8 mouse cellular contexts compared by ENCODE assay signal in genomic region chr5:149635556-149635955, GRCm38 (mm10). TPM values are rescaled to one million over a fixed set of nuclear protein-coding genes. Genes with fewer than 3 reads are reported as not detected.
DNase-seq lines count a peak whose midpoint lies in the region; ATAC-seq and TF ChIP-seq lines count a peak whose summit lies in the region.

No protein-coding gene starts in this region.

- H3K9me3 ChIP-seq in embryonic facial prominence, embryonic 12.5 days, result no peaks in the 10 kb centered on the region
- H3K9me3 ChIP-seq in intestine, embryonic 16.5 days (ENCODE audit: control insufficient read depth, low read length), result no peaks in the 10 kb centered on the region

- intact Hi-C loops in gastrocnemius, adult 2 months (cut with DNase I), result loop anchor here (5.0 kb wide), 2 partner anchors 42 to 63 kb away; partner anchors contain the start of gene B3glct

- TF ChIP-seq CTCF in gastrocnemius, adult 2 months (IDR thresholded peaks at IDR 0.05), result no peak
- TF ChIP-seq CTCF in C2C12 (IDR thresholded peaks at IDR 0.05; ENCODE audit: control insufficient read depth, insufficient read depth, insufficient read length), result no peak

- H3K4me3 ChIP-seq in gastrocnemius, adult 2 months, result peak overlapping the region; percentile 94
- H3K4me3 ChIP-seq in C2C12 (ENCODE audit: insufficient read depth, poor library complexity, severe bottlenecking), result peak overlapping the region; percentile 93
- peak overlapping the region; percentile 76 for H3K4me3 ChIP-seq in embryonic facial prominence, embryonic 12.5 days
- H3K4me3 ChIP-seq in intestine, embryonic 16.5 days (ENCODE audit: low read length), result peak overlapping the region; percentile 66

- H3K36me3 ChIP-seq in C2C12 (ENCODE audit: control insufficient read depth, insufficient read depth), result peaks cover 46% of the 10 kb centered on the region
- H3K36me3 ChIP-seq in embryonic facial prominence, embryonic 12.5 days, result peaks cover 31% of the 10 kb centered on the region
- H3K36me3 ChIP-seq in intestine, embryonic 16.5 days (ENCODE audit: control insufficient read depth, insufficient read depth, low read length), result peaks cover 4% of the 10 kb centered on the region; the same call in 1 of the 2 replicates

- H3K79me2 ChIP-seq in C2C12 (ENCODE audit: control insufficient read depth, insufficient read depth), result peaks cover 55% of the 10 kb centered on the region

- H3K4me2 ChIP-seq in embryonic facial prominence, embryonic 12.5 days (replicated peaks), result peak overlapping the region; percentile 82
- peak overlapping the region; percentile 61 for H3K4me2 ChIP-seq in intestine, embryonic 16.5 days (ENCODE audit: low read depth, low read length)

- peaks cover 39% of the 10 kb centered on the region for H3K79me3 ChIP-seq in C2C12 (ENCODE audit: low read depth)

- ATAC-seq in embryonic facial prominence, embryonic 12.5 days (ENCODE audit: insufficient number of reproducible peaks, insufficient read depth, low FRiP score, low TSS enrichment), result no peak
- ATAC-seq in intestine, embryonic 16.5 days, result peak; percentile 5; the same call in 1 of the 2 replicates
- ATAC-seq in megakaryocyte-erythroid progenitor cell, adult 5-6 weeks (replicated peaks; ENCODE audit: low FRiP score, low TSS enrichment, poor library complexity, severe bottlenecking), result peak; percentile 7; the same call in 1 of the 2 replicates

- no peak for DNase-seq in gastrocnemius, adult 2 months
- no peak for DNase-seq in gastrocnemius, adult 8-10 months (ENCODE audit: low spot score in 2 of 2)
- no peak for DNase-seq in B cell, adult 2 months
- DNase-seq in cerebellum, postnatal 25 days, result no peak

- H3K27me3 ChIP-seq in C2C12 (ENCODE audit: control insufficient read depth, insufficient read depth, insufficient read length), result no peaks in the 10 kb centered on the region
- H3K27me3 ChIP-seq in embryonic facial prominence, embryonic 12.5 days, result no peaks in the 10 kb centered on the region
- no peaks in the 10 kb centered on the region for H3K27me3 ChIP-seq in intestine, embryonic 16.5 days (replicated peaks; ENCODE audit: control insufficient read depth, insufficient read depth, low read length)

- H3ac ChIP-seq in C2C12 (ENCODE audit: control insufficient read depth, insufficient read length, low read depth), result peak overlapping the region; percentile 94

- peak overlapping the region; percentile 90 for H3K27ac ChIP-seq in gastrocnemius, adult 2 months
- peak overlapping the region; percentile 89 for H3K27ac ChIP-seq in embryonic facial prominence, embryonic 12.5 days
- peak overlapping the region; percentile 90 for H3K27ac ChIP-seq in intestine, embryonic 16.5 days (ENCODE audit: low read length)

- WGBS in embryonic facial prominence, embryonic 12.5 days, result under 1% methylated on average over 24 of the region's 24 CpGs
- under 1% methylated on average over 24 of the region's 24 CpGs for WGBS in intestine, embryonic 16.5 days

- peak overlapping the region; percentile 81 for H3K9ac ChIP-seq in embryonic facial prominence, embryonic 12.5 days
- H3K9ac ChIP-seq in intestine, embryonic 16.5 days (ENCODE audit: low read depth, low read length), result peak overlapping the region; percentile 81

- H3K4me1 ChIP-seq in embryonic facial prominence, embryonic 12.5 days, result peaks cover 14% of the 10 kb centered on the region
- peaks cover 6% of the 10 kb centered on the region for H3K4me1 ChIP-seq in intestine, embryonic 16.5 days (ENCODE audit: control insufficient read depth, insufficient read depth, low read length)

TF ChIP-seq in C2C12, 6 proteins besides CTCF, POLR2A, EP300 and RAD21:
- TF ChIP-seq MAX (IDR thresholded peaks at IDR 0.05), result no peak
- no peak for TF ChIP-seq FOSL1 (IDR thresholded peaks at IDR 0.05; ENCODE audit: insufficient read depth, low read length, poor library complexity, severe bottlenecking)
- TF ChIP-seq MYOD1 (IDR thresholded peaks at IDR 0.05; ENCODE audit: control insufficient read depth, insufficient read length, low read depth), result no peak
- TF ChIP-seq MYOG (IDR thresholded peaks at IDR 0.05; ENCODE audit: control insufficient read depth, extremely low read depth, insufficient read length), result no peak
- no peak for TF ChIP-seq CEBPB (IDR thresholded peaks at IDR 0.05; ENCODE audit: low read depth)
- TF ChIP-seq USF1 (IDR thresholded peaks at IDR 0.05; ENCODE audit: low read depth), result no peak

RNA-seq across cellular contexts. Expression of gene Hsph1, which starts 0.6 kb away (rescaled TPM):
- 100 to 1,000 TPM in 1 of 2 experiments, 10 to 100 TPM in 1; 76.6 to 103 TPM for total RNA-seq in gastrocnemius, adult 2 months (2021)
- total RNA-seq in gastrocnemius, adult 8-10 months (2022), result 10 to 100 TPM; 59.5 to 86.1 (median 63.1) TPM
- 74.1 TPM for polyA plus RNA-seq in C2C12 (2012; fragmentation: generic; extraction: Trizol)
- 81.7 and 83.7 TPM in 2 replicates for polyA plus RNA-seq in embryonic facial prominence, embryonic 12.5 days (2016; fragmentation: Nextera tagmentation; extraction: Ambion mirVana)
- polyA plus RNA-seq in intestine, embryonic 16.5 days (2015; fragmentation: Nextera tagmentation; extraction: Ambion mirVana), result 47.7 and 47.9 TPM in 2 replicates
- 136 and 180 TPM in 2 replicates for total RNA-seq in megakaryocyte-erythroid progenitor cell, adult 5-6 weeks (2014; fragmentation: Nextera tagmentation)
- 91.7 and 104 TPM in 2 replicates for total RNA-seq in megakaryocyte-erythroid progenitor cell, adult 5-6 weeks (2017)

RNA-seq across cellular contexts. Expression of gene B3glct, which starts 42.5 kb away (rescaled TPM):
- 1 to 10 TPM; 3.0 to 4.4 TPM for total RNA-seq in gastrocnemius, adult 2 months (2021)
- 1 to 10 TPM; 2.9 to 7.7 (median 5.5) TPM for total RNA-seq in gastrocnemius, adult 8-10 months (2022)
- polyA plus RNA-seq in C2C12 (2012; fragmentation: generic; extraction: Trizol), result 4.6 TPM
- 15.7 and 16.9 TPM in 2 replicates for polyA plus RNA-seq in embryonic facial prominence, embryonic 12.5 days (2016; fragmentation: Nextera tagmentation; extraction: Ambion mirVana)
- 9.7 and 11.4 TPM in 2 replicates for polyA plus RNA-seq in intestine, embryonic 16.5 days (2015; fragmentation: Nextera tagmentation; extraction: Ambion mirVana)
- 24.9 and 33.7 TPM in 2 replicates for total RNA-seq in megakaryocyte-erythroid progenitor cell, adult 5-6 weeks (2014; fragmentation: Nextera tagmentation)
- 13.9 and 29.8 TPM in 2 replicates for total RNA-seq in megakaryocyte-erythroid progenitor cell, adult 5-6 weeks (2017)
